Mouse (Mus musculus) T-cell, adult 66 days (primary cell): ENCODE measurements around the gene S1pr3. TPM values are rescaled to one million over a fixed set of nuclear protein-coding genes. Genes with fewer than 3 reads are reported as not detected.

Source experiments
- total RNA-seq, 2 experiments: library from RNA; stranded (reverse); gene quantifications; 3 replicates in 1 of 2; 4 replicates in 1 of 2; pipeline ENCODE4 v1.2.4; 2023

Gene S1pr3
- total RNA-seq, result under 1 TPM; 0.18 to 0.50 TPM

DNA sequence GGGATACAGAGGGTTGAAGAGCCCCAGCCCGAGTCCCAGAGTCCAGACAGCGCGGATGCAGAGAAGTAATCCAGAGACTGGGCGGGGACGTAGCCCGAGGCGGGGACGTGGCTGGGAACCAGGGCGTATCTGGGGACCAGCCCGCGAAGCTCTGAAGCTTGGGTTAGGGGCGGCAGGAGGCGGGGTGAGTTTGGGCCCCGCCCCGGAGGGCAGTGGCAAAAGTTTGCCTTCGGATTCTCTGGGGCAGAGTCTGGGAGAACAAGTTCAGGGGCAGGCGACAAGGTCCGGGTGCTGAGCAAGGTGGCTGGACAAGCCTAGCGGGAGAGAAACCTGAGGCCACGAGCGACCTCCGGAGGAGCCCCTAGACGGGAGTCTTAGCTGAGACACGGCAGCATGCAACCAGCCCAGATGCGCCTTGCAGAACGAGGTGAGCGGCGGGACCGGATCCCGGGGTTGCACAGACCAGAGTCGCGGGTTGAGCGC, at the start of gene S1pr3:
Gene S1pr3 (plus strand): TSS at position 121 of the 483 bp plus-strand sequence.

Other genes starting within 250 kb of the S1pr3 start
- gene Nxnl2, start 237.6 kb upstream of the S1pr3 start, total RNA-seq, result under 1 TPM in 1 of 2 experiments, not detected in 1; 0.35 TPM
- not detected for gene Shc3, start 160.8 kb downstream of the S1pr3 start, total RNA-seq
- 10 to 100 TPM; 18.6 to 25.2 TPM for gene Cks2, start 236.6 kb downstream of the S1pr3 start, total RNA-seq
- gene Secisbp2, start 243.1 kb downstream of the S1pr3 start, total RNA-seq, result 10 to 100 TPM; 55.4 to 62.6 TPM